Mouse (Mus musculus) B cell, adult 67 days (primary cell): ENCODE results near the gene Cdkal1. TPM values are rescaled to one million over a fixed set of nuclear protein-coding genes. Genes with fewer than 3 reads are reported as not detected.

Experiments used
- total RNA-seq, 2 experiments: library from RNA; stranded (reverse); gene quantifications; 4 replicates each; pipeline ENCODE4 v1.2.4; 2023

Cdkal1 gene
- 10 to 100 TPM; 64.2 to 70.1 TPM for total RNA-seq

GRCm38 (mm10) chr13:29855281-29856031 is at the start of gene Cdkal1:
Gene Cdkal1, minus strand, starts transcription at chr13:29855674.

Other genes starting within 250 kb of the Cdkal1 start
- 1 to 10 TPM; 5.5 to 7.0 TPM for gene E2f3, start 130.4 kb upstream of the Cdkal1 start, total RNA-seq